Mouse (Mus musculus) telencephalon, adult 2 months (tissue): ENCODE results near the gene Agpat1.
A peak's percentile ranks its signal among the peaks of the same experiment; 100 is the strongest.

Source experiments
- DNase-seq: peaks from one replicate; pipeline ENCODE4 v3.0.0-alpha.2; 2011; ENCODE audit warnings: low read depth, low spot score

The Agpat1 gene

GRCm38 (mm10) chr17:34585877-34586771 is 17.9 kb upstream of the Agpat1 start:
- no peak for DNase-seq

DNA sequence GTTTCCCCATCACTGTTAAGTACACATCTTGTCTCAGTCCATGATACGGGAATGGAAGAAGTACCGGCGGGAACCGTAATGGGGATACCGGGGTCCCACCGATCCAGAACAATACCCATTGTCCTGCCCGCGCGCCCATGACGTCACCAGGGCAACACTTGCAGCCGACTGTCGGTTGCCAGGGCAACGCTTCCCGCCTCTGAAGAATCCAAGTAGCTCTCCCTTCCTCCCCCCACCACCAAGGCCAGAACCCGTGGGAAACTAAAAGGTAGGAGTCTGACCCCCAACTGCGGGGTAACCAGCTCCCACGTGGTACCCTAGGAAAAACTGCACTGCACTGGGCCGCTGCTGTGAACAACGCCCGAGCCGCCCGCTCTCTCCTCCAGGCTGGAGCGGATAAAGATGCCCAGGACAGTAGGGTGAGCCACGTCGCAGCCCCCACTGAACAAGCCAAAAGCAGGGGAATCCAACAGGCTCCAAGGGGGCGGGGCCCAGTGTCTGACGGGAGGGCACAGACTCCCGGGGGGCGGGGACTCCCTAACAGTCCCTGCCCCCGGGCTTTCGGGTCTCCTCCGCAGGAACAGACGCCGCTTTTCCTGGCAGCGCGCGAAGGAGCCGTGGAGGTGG is 17.2 kb upstream of the Agpat1 start:
- peak; percentile 79 for DNase-seq

DNA sequence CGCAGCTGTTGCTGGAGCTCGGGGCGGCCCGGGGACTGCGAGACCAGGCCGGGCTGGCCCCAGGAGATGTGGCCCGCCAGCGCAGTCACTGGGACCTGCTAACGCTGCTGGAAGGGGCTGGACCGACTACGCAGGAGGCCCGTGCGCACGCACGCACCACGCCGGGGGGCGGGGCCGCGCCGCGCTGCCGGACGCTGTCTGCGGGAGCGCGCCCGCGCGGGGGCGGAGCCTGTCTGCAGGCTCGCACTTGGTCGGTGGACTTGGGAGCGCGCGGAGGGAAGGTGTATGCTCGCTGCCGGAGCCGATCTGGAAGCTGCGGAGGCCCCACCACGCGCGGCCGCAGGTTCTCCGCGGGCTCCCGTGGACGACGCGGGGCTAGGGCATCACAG is 16.6 kb upstream of the Agpat1 start:
- DNase-seq: peak; percentile 88

GRCm38 (mm10) chr17:34587814-34588213 is 16.2 kb upstream of the Agpat1 start:
- no peak for DNase-seq

DNA sequence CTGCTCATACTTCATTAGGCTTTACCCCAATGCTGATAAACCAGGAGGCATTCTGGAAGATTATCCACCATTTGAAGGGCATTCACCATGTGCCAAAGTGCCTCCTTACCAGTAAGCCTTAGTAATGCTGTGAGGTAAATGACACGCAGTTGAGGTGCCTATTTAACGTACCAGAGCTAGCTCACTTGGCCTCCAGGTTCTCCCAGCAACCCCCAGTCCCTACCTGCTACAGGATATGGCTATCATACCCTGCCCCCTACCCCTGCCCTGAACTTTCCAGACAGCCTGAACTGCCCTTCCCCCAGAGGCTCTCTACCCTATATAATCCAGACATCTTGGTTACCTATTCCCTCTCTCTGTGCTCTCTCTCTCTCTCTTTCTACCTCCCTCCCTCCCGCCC is 15.3 kb upstream of the Agpat1 start:
- DNase-seq: no peak

DNA sequence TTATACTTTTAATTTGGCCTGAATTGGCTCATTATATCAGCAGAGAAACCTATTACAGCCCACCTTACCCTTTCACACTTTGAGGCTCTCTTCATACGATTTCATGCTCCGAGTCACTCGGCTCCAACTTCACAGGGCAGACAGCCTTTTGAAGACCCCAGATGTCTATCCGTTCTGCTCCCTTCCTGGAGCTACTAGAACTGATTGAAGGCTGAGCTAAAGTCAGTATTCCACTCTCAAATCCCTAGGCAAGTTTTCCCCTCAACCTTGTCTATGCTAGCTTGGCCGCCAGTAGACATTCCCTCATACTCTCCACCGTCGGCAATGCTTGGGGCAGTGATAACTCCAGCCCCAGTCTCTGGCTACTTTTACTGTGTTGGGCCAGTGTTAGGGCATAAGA is 14.9 kb upstream of the Agpat1 start:
- DNase-seq: no peak

DNA sequence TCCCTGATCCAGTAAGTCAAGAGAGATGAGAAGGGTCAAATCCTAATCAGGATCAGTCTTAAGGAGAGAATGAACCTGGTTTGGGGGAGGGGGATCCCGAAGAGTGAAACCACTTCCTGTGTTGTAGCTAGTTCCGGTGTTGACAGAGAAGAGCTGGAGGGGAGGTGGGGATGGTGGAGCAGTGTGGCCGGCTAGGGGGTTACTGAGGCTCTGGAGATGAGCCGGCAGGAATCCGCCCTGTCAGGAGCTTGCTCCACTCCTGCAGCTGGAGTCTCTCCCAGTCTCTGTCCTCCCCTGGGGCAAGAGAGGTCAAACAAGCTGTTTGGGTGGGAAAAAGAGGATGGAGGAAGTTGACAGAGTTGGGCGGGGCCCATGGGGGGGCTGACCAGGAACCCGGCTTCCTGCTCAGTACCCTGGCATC is 14.4 kb upstream of the Agpat1 start, which contains the start of gene Gpsm3:
Gene Gpsm3, plus strand, starts transcription at position 126 of the 421 bp plus-strand sequence.
- no peak for DNase-seq

GRCm38 (mm10) chr17:34590154-34590987 is 13.7 kb upstream of the Agpat1 start:
- DNase-seq: no peak

DNA sequence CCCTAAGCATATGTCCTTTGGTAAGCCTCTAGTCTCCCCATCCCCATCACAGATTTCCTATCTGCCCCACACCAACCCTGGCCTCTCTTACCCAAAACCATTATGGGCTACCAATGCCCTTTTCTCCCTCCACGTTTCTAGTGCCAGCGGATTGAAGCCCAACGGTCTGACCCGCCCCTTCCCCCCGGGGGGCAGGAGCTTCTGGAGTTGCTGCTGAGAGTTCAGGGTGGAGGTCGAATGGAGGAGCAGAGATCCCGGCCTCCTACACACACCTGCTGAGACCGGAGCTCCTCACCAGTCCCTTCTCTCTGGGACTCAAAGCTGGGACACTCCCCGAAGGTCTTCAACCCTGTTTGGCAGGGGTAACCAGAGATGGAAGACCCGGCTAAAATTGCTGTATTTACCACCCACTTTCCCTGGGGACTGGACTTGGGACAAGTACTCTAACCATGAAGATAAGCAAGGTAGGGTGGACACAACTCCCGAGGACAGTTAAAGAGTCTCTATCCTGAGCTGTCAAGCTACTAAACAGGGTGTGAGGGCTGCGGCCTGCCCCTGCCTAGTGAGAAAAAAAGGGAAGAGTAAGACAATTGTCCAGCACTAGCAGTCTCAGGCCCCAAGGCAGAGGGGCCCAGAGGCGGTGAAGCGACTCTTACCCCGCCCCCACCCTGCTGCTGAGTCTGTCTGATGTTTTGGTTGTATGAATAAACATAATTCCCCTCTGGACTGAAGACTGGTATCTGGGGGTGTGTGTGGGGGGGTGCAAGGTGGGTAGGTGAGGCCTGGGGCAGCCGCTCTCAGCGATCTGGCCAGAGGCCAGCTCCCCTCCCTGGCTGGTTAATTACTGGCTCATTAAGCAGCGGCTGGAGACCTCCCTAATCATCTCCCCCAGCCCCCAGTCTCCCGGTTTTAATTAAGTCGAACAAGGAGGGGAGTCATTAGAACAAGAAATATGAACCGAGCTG is 12.8 kb upstream of the Agpat1 start, which contains the start of gene Pbx2:
Gene Pbx2, plus strand, starts transcription at position 238 of the 965 bp plus-strand sequence.
- no peak for DNase-seq

DNA sequence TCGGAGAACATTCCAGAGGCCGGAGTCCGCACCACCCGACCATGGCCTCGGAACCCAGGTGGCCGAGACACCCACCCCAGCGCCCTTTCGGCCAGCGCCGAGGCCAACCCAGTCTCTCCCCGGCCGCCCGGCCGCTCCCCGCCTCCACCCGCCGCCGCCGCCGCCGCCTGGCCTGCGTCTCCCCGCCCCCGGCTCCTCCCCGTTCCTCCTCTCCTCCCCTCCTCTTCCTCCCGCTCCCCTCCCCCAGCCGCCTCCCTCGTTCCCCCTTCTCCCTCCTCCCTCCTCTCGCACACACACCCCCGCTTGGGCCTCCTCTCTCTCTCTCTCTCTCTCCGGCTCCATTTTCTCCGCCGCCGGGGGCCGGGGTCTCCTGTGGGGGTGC is 12.1 kb upstream of the Agpat1 start:
- peak; percentile 81 for DNase-seq

DNA sequence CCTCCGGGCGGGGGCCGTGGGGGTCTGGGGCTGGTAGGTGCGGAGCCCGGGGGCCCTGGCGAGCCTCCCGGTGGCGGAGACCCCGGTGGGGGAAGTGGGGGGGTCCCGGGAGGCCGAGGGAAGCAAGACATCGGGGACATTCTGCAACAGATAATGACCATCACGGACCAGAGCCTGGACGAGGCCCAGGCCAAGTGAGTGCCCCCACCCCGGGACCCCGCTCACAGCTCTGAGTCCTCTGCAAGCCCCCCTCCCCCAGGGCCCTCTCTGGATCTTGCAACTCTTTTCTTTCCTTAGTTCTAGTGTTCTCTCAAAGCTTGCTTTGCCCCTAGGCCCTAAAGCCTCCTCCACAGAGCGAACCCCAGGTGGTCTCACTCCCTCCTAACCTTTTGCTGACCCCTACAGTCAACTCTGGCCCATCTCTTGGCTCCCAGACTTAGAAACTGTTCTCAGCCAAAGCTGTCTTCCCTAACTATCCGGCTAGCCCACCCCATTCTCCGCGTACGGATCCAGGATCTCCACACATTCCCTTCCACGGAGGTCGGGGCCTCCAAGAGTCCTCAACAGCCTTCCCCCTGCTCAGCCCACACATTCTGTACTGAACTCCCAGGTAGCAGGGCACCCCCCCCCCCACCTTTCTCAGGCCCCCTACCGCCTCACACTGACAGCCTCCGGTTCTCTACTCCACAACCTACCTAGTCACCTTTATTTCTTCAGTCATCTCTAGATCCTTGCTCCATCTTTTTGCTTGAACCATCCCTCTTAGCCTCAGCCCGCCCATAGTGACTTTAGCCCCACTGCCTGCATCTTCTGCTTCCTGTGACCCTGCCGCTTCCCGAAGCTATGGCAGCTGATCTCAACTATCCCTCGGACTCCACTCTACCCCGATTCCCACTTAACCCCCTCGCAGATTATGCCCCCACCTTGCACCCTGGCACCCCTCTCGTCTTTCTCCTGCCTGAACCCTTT is 11.2 kb upstream of the Agpat1 start:
- DNase-seq: no peak

GRCm38 (mm10) chr17:34593752-34594525 is 10.1 kb upstream of the Agpat1 start:
- DNase-seq: no peak

DNA sequence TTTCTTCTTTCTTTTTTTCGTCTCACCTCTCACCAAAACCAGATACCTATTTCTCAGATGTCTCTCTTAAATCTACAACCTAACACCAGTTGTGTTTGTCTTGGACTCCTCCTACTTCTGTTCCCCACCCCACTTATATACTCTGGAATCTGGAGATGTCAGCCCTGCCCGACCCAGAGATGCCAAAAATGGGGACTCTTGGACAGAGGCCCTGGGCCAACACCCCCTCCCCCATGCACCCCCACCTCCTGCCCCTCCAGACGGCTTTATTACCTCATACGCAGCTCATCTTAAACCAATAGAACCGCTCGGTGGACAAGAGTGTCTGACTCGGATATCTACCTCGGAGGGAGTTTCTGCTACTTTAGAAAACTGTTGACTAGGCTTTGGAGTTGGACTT is 8.0 kb upstream of the Agpat1 start:
- no peak for DNase-seq

DNA sequence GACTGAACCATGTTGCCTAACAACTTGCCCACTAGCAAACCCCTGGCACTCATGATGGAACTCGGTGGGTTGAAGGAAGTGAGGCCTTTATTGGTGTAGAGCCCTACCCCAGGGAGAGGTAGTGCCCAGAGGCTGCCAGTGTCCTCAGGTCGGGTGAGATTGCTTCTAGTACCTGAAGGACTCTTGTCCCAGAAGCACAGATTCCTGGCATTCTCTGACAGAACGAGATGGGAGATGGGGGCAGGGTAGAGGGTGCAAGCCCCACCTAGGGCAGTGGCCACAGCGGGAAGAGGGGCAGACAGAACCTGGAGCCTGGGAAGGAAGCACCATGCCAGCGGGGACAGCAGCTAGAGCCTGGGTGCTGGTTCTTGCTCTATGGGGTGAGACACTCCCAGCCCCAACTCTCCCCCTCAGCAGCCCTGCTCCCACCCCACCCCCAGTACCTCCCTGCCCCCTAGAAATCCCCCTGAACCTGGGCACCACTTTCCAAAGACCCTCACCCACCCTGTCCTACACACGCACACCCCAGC is 6.4 kb upstream of the Agpat1 start, which contains the start of gene Ager:
Gene Ager, plus strand, starts transcription at position 297 of the 530 bp plus-strand sequence.
- DNase-seq: no peak

DNA sequence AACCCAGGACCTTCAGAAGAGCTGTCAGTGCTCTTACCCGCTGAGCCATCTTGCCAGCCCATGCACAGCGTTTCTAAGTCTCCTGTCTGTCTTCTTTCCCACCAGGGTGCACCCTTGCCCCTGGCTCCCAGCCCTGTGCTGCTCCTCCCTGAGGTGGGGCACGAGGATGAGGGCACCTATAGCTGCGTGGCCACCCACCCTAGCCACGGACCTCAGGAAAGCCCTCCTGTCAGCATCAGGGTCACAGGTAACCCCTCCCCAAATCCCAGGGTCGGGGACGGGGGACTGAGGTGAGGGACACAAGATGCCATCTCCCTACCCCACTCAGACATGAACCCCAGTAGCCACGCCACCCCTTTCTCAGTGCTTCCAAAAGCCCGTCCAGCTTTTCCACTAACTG is 4.2 kb upstream of the Agpat1 start:
- DNase-seq: no peak

DNA sequence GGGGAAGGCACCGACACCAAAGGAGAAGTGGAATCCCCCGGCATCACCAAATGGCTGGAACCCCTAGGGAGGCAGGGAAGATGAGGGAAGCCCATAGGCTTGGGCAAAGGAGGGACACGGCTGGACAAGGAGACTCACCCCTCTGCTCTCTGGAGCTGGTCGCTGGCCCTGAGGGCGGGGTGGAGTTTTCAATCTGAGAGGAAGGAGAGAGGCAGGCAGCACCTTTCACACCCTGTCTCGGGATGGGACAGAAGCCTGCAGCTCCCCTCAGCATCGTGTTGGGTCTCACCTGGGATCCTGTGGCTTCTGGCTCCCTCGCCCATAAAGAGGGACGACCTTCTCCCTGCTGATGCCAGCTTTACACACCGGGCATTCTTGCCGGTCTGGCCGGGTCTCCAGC is 2.3 kb upstream of the Agpat1 start:
- no peak for DNase-seq

DNA sequence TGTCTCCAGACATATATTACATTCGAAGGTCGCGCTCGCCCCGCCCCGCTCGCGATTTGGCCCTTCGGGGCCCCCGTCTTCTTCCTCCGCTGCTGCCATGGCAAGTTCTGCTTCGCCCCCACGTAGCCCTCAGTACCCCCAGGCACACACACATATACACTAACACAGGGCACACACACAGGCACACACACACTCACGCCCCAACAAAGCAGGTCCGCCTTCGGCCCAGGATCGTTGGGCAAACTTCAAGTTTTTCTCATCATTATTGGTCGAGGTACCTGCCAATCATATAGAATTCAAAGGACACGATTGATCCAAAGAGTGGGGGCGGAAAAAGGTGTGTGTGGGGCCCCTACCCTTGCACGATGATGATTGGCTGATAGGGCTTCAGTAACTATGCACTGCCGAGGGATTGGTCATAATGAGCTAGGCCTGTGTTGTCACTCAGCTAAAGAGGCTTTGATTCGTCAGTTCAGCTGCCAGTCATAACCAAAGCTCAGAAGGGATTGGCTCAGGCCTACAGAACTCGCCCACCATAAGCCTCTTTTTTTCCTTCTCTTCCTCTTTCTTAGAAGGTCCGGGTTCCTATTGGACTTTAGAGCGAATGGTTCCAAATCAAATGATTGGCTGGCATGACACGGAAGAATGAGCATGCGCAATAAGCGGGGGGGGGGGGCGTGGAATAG is 544 bp upstream of the Agpat1 start, which contains the start of gene Rnf5:
Gene Rnf5, minus strand, starts transcription at position 316 of the 686 bp plus-strand sequence.
- peak; percentile 100 for DNase-seq
